Mouse (Mus musculus) CH12.LX (cell line): Measurements from ENCODE around the gene Necab3. TPM values are rescaled to one million over a fixed set of nuclear protein-coding genes. Genes with fewer than 3 reads are reported as not detected.

Experiments used
- DNase-seq: peaks from one replicate; pipeline ENCODE4 v3.0.0-alpha.2; 2013; ENCODE audit errors: extremely low read depth
- H3K27ac ChIP-seq: 2 replicates; pipeline ENCODE4 v1.5.1; 2012; ENCODE audit warnings: low read depth, mild to moderate bottlenecking, control low read depth, moderate library complexity; ENCODE audit not compliant: insufficient read depth
- H3K27me3 ChIP-seq: replicated peaks from 2 replicates; pipeline ENCODE3; 2012; ENCODE audit warnings: inconsistent platforms
- H3K36me3 ChIP-seq, 2 experiments: replicated peaks in 1 of 2; 2 replicates each; pipeline versions ENCODE3 to v1.6.1; 2012; ENCODE audit warnings: inconsistent platforms in 1 of 2, low read length in 1 of 2, mild to moderate bottlenecking in 1 of 2, mixed read lengths in 1 of 2, moderate library complexity in 1 of 2; ENCODE audit not compliant: control insufficient read depth in 1 of 2, insufficient read depth in 1 of 2
- H3K4me1 ChIP-seq, 2 experiments: 2 replicates each; pipeline ENCODE4 v1.6.1; 2012; ENCODE audit warnings: inconsistent platforms in 1 of 2, moderate library complexity in 1 of 2; ENCODE audit not compliant: insufficient read depth in 2 of 2, control insufficient read depth in 1 of 2
- H3K4me2 ChIP-seq: 2 replicates; pipeline ENCODE4 v1.6.1; 2012; ENCODE audit warnings: low read depth, mild to moderate bottlenecking, control low read depth; ENCODE audit not compliant: poor library complexity, insufficient read depth, severe bottlenecking
- H3K4me3 ChIP-seq, 3 experiments: fragments of 150-350 bp in 1 of 3; sonication (generic) in 1 of 3; replicated peaks in 1 of 3; 2 replicates each; pipeline versions ENCODE3 to v1.5.1; 2011 to 2012; ENCODE audit warnings: low read depth in 2 of 3, low read length in 2 of 3, mild to moderate bottlenecking in 2 of 3, moderate library complexity in 2 of 3, control low read depth in 1 of 3, improper control_type of control experiment in 1 of 3, inconsistent platforms in 1 of 3, mixed read lengths in 1 of 3; ENCODE audit not compliant: poor library complexity in 1 of 3
- H3K79me2 ChIP-seq: replicated peaks from 2 replicates; pipeline ENCODE4 v1.6.1; 2012; ENCODE audit warnings: mild to moderate bottlenecking, moderate library complexity; ENCODE audit not compliant: control insufficient read depth, poor library complexity, insufficient read depth, severe bottlenecking; ENCODE audit errors: extremely low read depth
- H3K9ac ChIP-seq: 2 replicates; pipeline ENCODE4 v1.6.1; 2012; ENCODE audit warnings: low read depth, mild to moderate bottlenecking, control low read depth, moderate library complexity; ENCODE audit not compliant: insufficient read depth
- H3K9me3 ChIP-seq: replicated peaks from 2 replicates; pipeline ENCODE3; 2012; ENCODE audit warnings: low read length, inconsistent platforms, mixed read lengths
- BHLHE40 ChIP-seq: IDR thresholded peaks from 2 replicates; pipeline ENCODE4 v1.6.1; 2011; ENCODE audit warnings: mild to moderate bottlenecking, low read depth, low read length, improper control_type of control experiment
- CTCF ChIP-seq, 2 experiments: IDR thresholded peaks in 1 of 2; conservative IDR thresholded peaks in 1 of 2; 2 replicates each; pipeline ENCODE4 v1.5.1; 2011 to 2012; ENCODE audit warnings: low read depth in 2 of 2, low read length in 2 of 2, improper control_type of control experiment in 1 of 2, inconsistent platforms in 1 of 2, mild to moderate bottlenecking in 1 of 2, moderate library complexity in 1 of 2
- E2F4 ChIP-seq: IDR thresholded peaks from 2 replicates; pipeline ENCODE4 v1.6.1; 2011; ENCODE audit warnings: low read depth, low read length, improper control_type of control experiment; ENCODE audit not compliant: insufficient replicate concordance
- ELF1 ChIP-seq: IDR thresholded peaks from 2 replicates; pipeline ENCODE4 v1.6.1; 2014; ENCODE audit warnings: low read depth, mild to moderate bottlenecking, inconsistent platforms, low read length, improper control_type of control experiment
- GABPA ChIP-seq: IDR thresholded peaks from 2 replicates; pipeline ENCODE4 v1.6.1; 2012; ENCODE audit warnings: low read depth, low read length, improper control_type of control experiment, inconsistent platforms; ENCODE audit not compliant: insufficient replicate concordance
- IRF4 ChIP-seq: IDR thresholded peaks from 2 replicates; pipeline ENCODE4 v1.6.1; 2014; ENCODE audit warnings: low read depth, mild to moderate bottlenecking, inconsistent platforms, low read length, improper control_type of control experiment
- JUN ChIP-seq: IDR thresholded peaks from 2 replicates; pipeline ENCODE4 v1.6.1; 2011; ENCODE audit warnings: low read depth, mild to moderate bottlenecking, low read length, improper control_type of control experiment, moderate library complexity; ENCODE audit not compliant: insufficient read depth
- JUND ChIP-seq: conservative IDR thresholded peaks from 2 replicates; pipeline ENCODE4 v1.6.1; 2011; ENCODE audit warnings: low read depth, low read length, improper control_type of control experiment
- MAFK ChIP-seq: IDR thresholded peaks from 2 replicates; pipeline ENCODE4 v1.6.1; 2011; ENCODE audit warnings: low read length, improper control_type of control experiment; ENCODE audit not compliant: insufficient replicate concordance
- NRF1 ChIP-seq: IDR thresholded peaks from 2 replicates; pipeline ENCODE4 v1.6.1; 2014; ENCODE audit warnings: low read depth, mild to moderate bottlenecking, inconsistent platforms, low read length, improper control_type of control experiment, moderate library complexity
- POLR2AphosphoS2 ChIP-seq: IDR thresholded peaks from 2 replicates; pipeline ENCODE4 v1.6.1; 2011; ENCODE audit warnings: low read depth, low read length, improper control_type of control experiment
- RAD21 ChIP-seq: IDR thresholded peaks from 2 replicates; pipeline ENCODE4 v1.6.1; 2011; ENCODE audit warnings: low read depth, mild to moderate bottlenecking, low read length, improper control_type of control experiment, moderate library complexity
- SIN3A ChIP-seq: IDR thresholded peaks from 2 replicates; pipeline ENCODE4 v1.6.1; 2012; ENCODE audit warnings: low read length, improper control_type of control experiment, inconsistent platforms
- SMC3 ChIP-seq: IDR thresholded peaks from 2 replicates; pipeline ENCODE4 v1.6.1; 2011; ENCODE audit warnings: low read depth, low read length, improper control_type of control experiment
- TCF12 ChIP-seq: IDR thresholded peaks from 2 replicates; pipeline ENCODE4 v1.6.1; 2014; ENCODE audit warnings: low read depth, mild to moderate bottlenecking, inconsistent platforms, low read length, improper control_type of control experiment
- ZKSCAN1 ChIP-seq: IDR thresholded peaks from 2 replicates; pipeline ENCODE4 v1.6.1; 2012; ENCODE audit warnings: low read depth, inconsistent platforms, low read length, improper control_type of control experiment, borderline replicate concordance
- dilution Hi-C: fragments of 300-500 bp; cut with MboI; formaldehyde crosslinking; loops from 2 replicates; pipeline ENCODE4 v1.14.3; 2020; ENCODE audit warnings: low sequenced_read_pairs; ENCODE audit not compliant: extremely low pct_unique_long_range_greater_than_20kb, extremely low pct_ligation_motif_present
- in situ Hi-C: fragments of 300-500 bp; cut with MboI; formaldehyde crosslinking; loops from 3 replicates; pipeline ENCODE4 v1.14.3; 2019; ENCODE audit warnings: low sequenced_read_pairs, low pct_ligation_motif_present, low pct_unique_long_range_greater_than_20kb, mixed read lengths
- polyA plus RNA-seq: library from polyadenylated mRNA; unstranded; fragments of >175 nt; gene quantifications from 2 replicates; pipeline ENCODE4 v1.2.1, GENCODE M21; 2012; ENCODE audit warnings: low read depth; ENCODE audit not compliant: insufficient read length
- total RNA-seq, 2 experiments: library from RNA; depleted of rRNA; stranded (reverse); fragments of 300-350 nt in 1 of 2; fragments of >200 nt in 1 of 2; gene quantifications; 2 replicates each; pipeline ENCODE4 v1.2.3; 2012 to 2014

Gene Necab3
- total and polyA plus RNA-seq, 3 experiments = 0.87 to 2.8 (median 1.6) TPM

- no peaks in the 10 kb centered on the region for H3K79me2 ChIP-seq
- no peaks in the 10 kb centered on the region for H3K9me3 ChIP-seq
- H3K4me1 ChIP-seq = peaks cover 2 to 22% of the 10 kb centered on the region in 2 experiments
- DNase-seq = no peak
- no peaks in the 10 kb centered on the region for H3K27me3 ChIP-seq
- dilution Hi-C loops (no loop called here), in situ Hi-C loops (no loop called here)
- no peak overlapping the region for H3K9ac ChIP-seq
- H3K36me3 ChIP-seq = peaks cover 4 to 70% of the 10 kb centered on the region in 2 experiments
- no peak overlapping the region for H3K4me3 ChIP-seq
- TF ChIP-seq IRF4 (no peak), TCF12 (no peak), JUND (no peak), E2F4 (no peak), ELF1 (no peak), SMC3 (no peak), NRF1 (no peak), ZKSCAN1 (no peak), POLR2AphosphoS2 (no peak), GABPA (no peak), JUN (no peak), MAFK (no peak), BHLHE40 (no peak), RAD21 (no peak)
- H3K27ac ChIP-seq = no peak overlapping the region
- no peak overlapping the region for H3K4me2 ChIP-seq
Observed at GRCm38 (mm10) chr2:154543567-154544347, 14.9 kb downstream of the Necab3 start.

- TF ChIP-seq CTCF (conservative IDR thresholded peaks at IDR 0.05 in 1 of 2, IDR thresholded peaks at IDR 0.05 in 1 of 2; ENCODE audit: low read depth in 2 of 2, low read length in 2 of 2) (peak in 1 of 2 experiments; percentile 35; a peak in 2 of 4 replicates), SIN3A (no peak)
- Histone ChIP-seq H3K4me2 (no peak overlapping the region), H3K27ac (no peak overlapping the region), H3K36me3 (peaks cover 6 to 81% of the 10 kb centered on the region in 2 experiments), H3K27me3 (no peaks in the 10 kb centered on the region), H3K79me2 (no peaks in the 10 kb centered on the region), H3K4me3 (no peak overlapping the region), H3K9ac (no peak overlapping the region), H3K9me3 (no peaks in the 10 kb centered on the region), H3K4me1 (peaks cover 0 to 14% of the 10 kb centered on the region in 2 experiments; a peak in 2 of 4 replicates)
- DNase-seq = no peak
- in situ Hi-C loops = no loop called here
- dilution Hi-C loops = no loop called here
Observed at GRCm38 (mm10) chr2:154541630-154542029, 17.1 kb downstream of the Necab3 start.
